Mouse (Mus musculus) T-helper 17 cell (primary cell): ENCODE data around the gene Azin2.

Experiments
- in situ Hi-C, 2 experiments: fragments of 300-600 bp; cut with MboI, MseI; formaldehyde crosslinking; loops; 1 replicate in 1 of 2; 2 replicates in 1 of 2; pipeline ENCODE4 v1.15.1; 2025; ENCODE audit warnings: high pct_unique_total_duplicates in 2 of 2

Gene Azin2

GRCm38 (mm10) chr4:128899332-128899731, 62.9 kb downstream of the Azin2 start:
- in situ Hi-C loops = no loop called here

GRCm38 (mm10) chr4:128897911-128898421, 64.3 kb downstream of the Azin2 start:
- in situ Hi-C loops = no loop called here

DNA sequence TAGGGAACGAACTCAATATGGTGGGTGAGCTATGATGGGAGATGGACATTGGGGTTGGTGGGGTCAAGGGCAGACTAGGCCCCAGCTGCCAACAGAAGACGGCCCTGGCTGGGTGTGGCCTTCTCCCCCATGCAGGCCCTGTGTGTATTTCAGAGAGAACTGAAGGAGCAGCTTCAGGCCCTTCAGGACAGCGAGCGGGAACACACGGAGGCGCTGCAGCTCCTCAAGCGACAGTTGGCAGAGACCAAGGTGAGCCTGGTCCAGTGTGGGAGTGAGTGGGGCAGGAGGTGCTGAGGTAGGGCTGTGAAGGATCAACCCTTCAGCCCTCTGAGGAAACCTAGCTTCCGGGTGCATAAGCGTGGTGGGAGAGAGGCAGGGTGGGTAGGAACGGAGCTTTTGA, 65.6 kb downstream of the Azin2 start:
- in situ Hi-C loops = no loop called here

- in situ Hi-C loops = no loop called here
These were observed 66.4 kb downstream of the Azin2 start for GRCm38 (mm10) chr4:128895841-128896240.

GRCm38 (mm10) chr4:128894112-128894511, 68.1 kb downstream of the Azin2 start:
- in situ Hi-C loops = no loop called here

DNA sequence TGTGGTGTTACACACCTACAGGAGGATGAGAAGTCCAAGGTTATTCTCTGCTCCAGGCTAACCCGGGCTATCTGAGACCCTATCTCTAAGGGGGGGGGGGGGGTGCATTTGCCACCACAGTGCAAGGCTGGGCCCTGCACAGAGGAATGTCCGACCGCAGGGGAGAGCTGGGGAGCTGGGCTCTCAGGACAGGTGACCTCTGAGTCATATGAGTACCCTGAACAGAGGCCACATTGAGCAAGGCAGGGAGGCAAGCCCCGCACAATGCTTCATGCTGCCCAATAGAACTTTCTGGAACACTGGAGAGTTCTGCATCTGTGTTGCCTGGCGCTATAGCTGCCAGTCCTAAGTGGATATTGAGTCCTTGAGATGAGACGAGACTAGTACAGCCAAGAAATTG, 70.1 kb downstream of the Azin2 start:
- in situ Hi-C loops = no loop called here

GRCm38 (mm10) chr4:128891746-128892145, 70.5 kb downstream of the Azin2 start:
- in situ Hi-C loops = no loop called here

DNA sequence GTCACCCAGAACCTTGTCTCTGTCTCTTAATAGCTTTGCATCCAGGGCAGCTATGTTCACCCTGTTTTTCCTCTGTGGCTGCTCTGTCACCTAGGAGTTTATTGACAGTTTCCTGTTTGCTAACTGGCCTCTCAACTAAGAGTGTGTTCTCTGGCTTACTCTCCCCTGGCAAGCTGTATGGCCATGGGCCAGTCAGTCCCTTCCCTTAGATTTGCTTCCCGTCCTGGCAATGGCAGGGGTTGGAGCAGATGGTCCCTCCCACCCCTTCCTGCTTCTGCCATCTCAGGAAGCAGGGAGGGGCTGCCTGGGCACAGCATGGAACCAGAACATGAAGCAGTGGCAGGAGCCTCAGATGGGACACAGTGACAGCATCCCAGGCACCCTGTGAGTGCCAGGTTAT, 71.1 kb downstream of the Azin2 start:
- in situ Hi-C loops = no loop called here

DNA sequence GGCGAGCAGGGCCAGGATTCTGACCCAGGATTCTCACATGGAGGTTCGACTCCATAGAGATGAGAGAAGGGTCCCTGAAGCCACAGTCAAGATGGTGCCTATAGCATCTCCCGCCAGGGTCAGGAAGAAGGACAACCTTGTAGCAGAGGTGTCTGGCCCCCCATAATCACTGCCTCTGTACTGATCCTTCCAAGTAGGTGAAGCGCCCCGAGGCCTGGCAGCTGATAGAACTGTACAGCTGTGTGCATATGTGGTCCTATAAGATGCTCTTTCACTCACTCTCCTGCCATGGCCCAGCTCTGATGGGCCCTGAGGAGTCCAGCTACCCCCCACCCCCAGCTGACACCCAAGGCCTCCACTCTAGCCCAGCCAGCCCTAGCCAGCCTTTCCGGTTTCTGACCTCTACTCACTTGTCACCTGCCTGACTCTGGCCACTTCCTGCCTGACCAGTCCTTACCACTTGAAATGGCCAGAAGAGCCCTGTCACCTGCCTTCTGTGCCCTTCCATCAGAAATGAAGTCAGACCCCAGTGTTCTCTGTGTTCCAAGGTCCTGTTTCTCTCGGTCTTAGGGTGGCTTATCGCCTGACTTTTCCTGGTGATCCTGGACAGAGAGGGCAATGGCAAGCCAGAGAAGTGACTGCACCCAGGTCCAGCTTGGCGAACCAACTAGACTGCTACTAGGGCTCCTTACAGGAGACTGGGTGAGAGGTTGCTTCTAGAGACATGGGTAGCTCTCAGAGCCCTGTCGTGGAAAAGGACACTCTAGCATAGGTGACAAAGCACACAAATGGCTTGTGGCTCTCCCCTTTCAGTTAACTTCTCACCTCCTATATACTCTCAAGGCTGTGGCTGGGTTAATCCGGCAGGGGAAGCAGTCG, 72.3 kb downstream of the Azin2 start:
- in situ Hi-C loops = no loop called here

DNA sequence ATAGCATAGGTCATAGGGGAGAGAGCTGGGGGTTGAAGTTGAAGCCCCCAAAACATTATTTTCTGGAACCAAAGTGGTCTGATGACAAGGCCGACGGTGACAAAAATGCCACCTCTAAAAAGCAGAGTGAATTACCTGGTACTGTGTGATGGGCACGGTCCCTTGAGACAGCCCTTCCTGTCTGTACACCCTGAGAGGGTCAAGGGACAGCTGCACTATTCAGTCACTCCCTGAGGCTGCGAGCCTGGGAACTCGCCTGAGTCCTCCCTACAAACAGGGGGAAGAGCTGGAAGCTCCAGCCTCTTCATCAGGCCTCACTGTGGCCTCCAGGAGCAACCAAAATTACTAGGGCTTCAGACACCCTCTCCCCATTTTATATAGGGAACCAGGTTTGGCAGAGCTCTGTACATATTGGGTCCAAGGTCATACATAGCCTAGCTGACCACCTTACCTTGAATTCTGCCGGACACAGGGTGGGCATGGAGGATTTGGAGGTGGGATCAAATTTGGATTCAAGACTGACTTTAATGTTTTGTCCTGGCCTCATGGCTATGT, 73.7 kb downstream of the Azin2 start:
- in situ Hi-C loops = no loop called here

DNA sequence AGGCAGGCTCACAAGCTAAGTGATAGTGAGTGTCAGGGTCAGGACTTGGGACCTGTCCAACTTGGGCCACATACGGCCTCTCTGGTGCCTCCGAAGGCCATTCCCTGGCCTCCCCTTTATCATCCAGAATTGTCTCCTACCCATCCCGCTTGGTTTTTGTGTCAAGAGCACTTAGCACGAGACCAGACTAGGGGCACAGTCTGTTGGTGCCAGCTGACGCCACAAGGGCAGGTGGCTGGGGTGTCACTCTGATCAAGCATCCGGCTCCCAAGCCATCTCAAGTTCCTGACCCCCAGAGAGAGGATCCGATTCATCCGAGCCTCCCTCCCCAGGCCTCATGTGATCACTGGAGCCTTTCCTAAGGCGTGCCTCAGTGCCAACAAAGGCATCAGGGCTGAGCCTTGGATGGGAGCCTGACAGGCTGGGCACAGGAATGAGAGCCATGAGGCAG, 74.6 kb downstream of the Azin2 start:
- in situ Hi-C loops = no loop called here

GRCm38 (mm10) chr4:128887026-128887425, 75.2 kb downstream of the Azin2 start:
- in situ Hi-C loops = no loop called here

DNA sequence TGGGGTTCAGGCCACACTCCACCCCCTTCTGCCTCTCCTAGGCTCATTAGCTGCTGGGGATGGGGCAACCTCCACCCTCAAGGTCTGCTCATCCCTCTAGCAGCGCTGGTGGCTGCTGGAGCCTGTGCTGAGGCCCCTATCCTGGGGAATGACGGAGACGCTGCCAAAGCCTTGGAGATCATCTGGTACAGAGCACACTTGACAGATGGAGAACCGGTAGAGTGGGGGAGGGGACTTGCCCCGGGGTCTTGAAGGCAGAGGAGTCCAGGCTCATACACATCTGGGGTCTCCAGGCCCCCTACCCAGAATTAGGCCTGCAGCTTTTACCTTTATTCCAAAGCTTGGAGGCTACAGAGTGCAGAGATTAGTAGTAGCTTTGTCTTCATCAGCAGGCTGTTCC, 75.7 kb downstream of the Azin2 start:
- in situ Hi-C loops = no loop called here

GRCm38 (mm10) chr4:128885540-128885939, 76.7 kb downstream of the Azin2 start:
- in situ Hi-C loops = no loop called here

- in situ Hi-C loops = no loop called here
These were observed 77.5 kb downstream of the Azin2 start for GRCm38 (mm10) chr4:128884711-128885095.

- in situ Hi-C loops = no loop called here
These were observed 78.2 kb downstream of the Azin2 start for GRCm38 (mm10) chr4:128883801-128884710.

DNA sequence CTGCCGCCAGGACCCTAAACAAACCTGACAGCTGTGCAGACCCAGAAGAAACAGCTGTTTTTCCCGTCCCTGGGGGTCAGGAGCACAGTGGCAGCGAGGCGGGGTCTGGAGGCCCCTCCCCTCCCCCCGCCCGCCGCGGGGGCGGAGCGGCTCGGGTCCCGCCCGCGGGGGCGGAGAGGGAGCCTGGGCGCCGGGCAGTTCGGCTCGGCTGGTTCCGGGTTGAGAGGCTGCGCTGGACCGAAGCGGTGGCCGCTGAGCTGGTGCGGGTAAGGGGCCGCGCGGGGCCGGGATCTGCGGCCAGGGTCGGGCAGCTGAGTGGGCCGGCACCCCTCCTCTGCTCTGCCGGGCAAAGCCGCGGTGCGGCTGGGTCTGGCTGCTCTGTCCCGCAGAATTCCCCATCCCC, 78.9 kb downstream of the Azin2 start, which contains the start of gene Trim62:
TSS of gene Trim62 (plus strand) at position 202 of the 403 bp plus-strand sequence.
- in situ Hi-C loops = no loop called here
